Mouse (Mus musculus): ENCODE data around the gene Mn1. TPM values are rescaled to one million over a fixed set of nuclear protein-coding genes. Genes with fewer than 3 reads are reported as not detected.
A peak's percentile ranks its signal among the peaks of the same experiment; 100 is the strongest.

Mn1 gene
- polyA plus RNA-seq, 1 experiment from 2014 or later: 1.7 TPM

- Histone ChIP-seq H3K4me2 (ENCODE audit: low read depth, low read length) (no peak overlapping the region), H3K36me3 (ENCODE audit: control insufficient read depth, insufficient read depth) (no peaks in the 10 kb centered on the region), H3K27ac (ENCODE audit: low read length) (no peak overlapping the region), H3K9ac (ENCODE audit: low read depth, low read length) (no peak overlapping the region), H3K9me3 (replicated peaks; ENCODE audit: control insufficient read depth, low read length) (no peaks in the 10 kb centered on the region), H3K4me3 (ENCODE audit: low read depth, low read length) (no peak overlapping the region), H3K27me3 (ENCODE audit: control insufficient read depth, insufficient read depth, low read depth, low read length) (no peaks in the 10 kb centered on the region), H3K4me1 (ENCODE audit: control insufficient read depth, low read depth, low read length) (no peaks in the 10 kb centered on the region)
- no peak for ATAC-seq (ENCODE audit: low read depth)
- 23% methylated on average over 8 of the region's 8 CpGs for WGBS (ENCODE audit: insufficient replicate concordance)
Measured at GRCm38 (mm10) chr5:111449700-111450099, 32.5 kb downstream of the Mn1 start.

- H3K9ac ChIP-seq (ENCODE audit: low read depth, low read length): no peak overlapping the region
Measured at GRCm38 (mm10) chr5:111454240-111454639, 37.1 kb downstream of the Mn1 start.

DNA sequence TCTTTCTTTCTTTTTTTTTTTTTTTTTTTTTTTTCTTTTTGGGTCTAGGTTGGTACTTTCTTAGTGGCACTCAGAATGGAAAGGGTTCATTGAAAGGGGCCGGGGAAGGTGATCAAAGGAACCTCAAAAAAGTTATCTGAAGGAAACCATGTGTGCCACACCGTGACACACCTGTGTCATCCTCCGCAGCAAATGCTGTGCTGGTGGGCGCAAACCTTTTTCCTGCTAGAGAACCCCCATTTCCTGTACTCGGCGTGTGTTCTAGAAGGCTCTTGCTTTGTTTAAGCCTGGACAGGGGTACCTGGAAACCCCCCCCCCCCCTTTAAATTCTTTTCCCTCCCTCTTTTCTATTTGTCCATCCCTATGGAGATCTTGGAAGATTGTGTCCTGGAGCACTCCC lies 37.7 kb downstream of the Mn1 start:
- Histone ChIP-seq H3K4me3 (ENCODE audit: low read depth, low read length) (no peak overlapping the region), H3K36me3 (ENCODE audit: control insufficient read depth, insufficient read depth) (no peaks in the 10 kb centered on the region), H3K27ac (ENCODE audit: low read length) (no peak overlapping the region), H3K4me2 (ENCODE audit: low read depth, low read length) (no peak overlapping the region), H3K27me3 (ENCODE audit: control insufficient read depth, insufficient read depth, low read depth, low read length) (no peaks in the 10 kb centered on the region), H3K9ac (ENCODE audit: low read depth, low read length) (no peak overlapping the region), H3K4me1 (ENCODE audit: control insufficient read depth, low read depth, low read length) (no peaks in the 10 kb centered on the region), H3K9me3 (replicated peaks; ENCODE audit: control insufficient read depth, low read length) (no peaks in the 10 kb centered on the region)
- ATAC-seq (ENCODE audit: low read depth): no peak
- WGBS (ENCODE audit: insufficient replicate concordance): 60% methylated on average over 6 of the region's 6 CpGs

More at GRCm38 (mm10) chr5:111454240-111454639, 37.1 kb downstream of the Mn1 start:
- Histone ChIP-seq H3K4me2 (ENCODE audit: low read depth, low read length) (no peak overlapping the region), H3K27me3 (ENCODE audit: control insufficient read depth, insufficient read depth, low read depth, low read length) (no peaks in the 10 kb centered on the region), H3K4me1 (ENCODE audit: control insufficient read depth, low read depth, low read length) (no peaks in the 10 kb centered on the region), H3K9me3 (replicated peaks; ENCODE audit: control insufficient read depth, low read length) (no peaks in the 10 kb centered on the region), H3K36me3 (ENCODE audit: control insufficient read depth, insufficient read depth) (no peaks in the 10 kb centered on the region), H3K27ac (ENCODE audit: low read length) (no peak overlapping the region), H3K4me3 (ENCODE audit: low read depth, low read length) (no peak overlapping the region)
- ATAC-seq (ENCODE audit: low read depth): peak; percentile 45; the same call in 1 of the 2 replicates
- 59% methylated on average over 5 of the region's 5 CpGs for WGBS (ENCODE audit: insufficient replicate concordance)

- WGBS (ENCODE audit: insufficient replicate concordance): 76% methylated on average over 6 of the region's 6 CpGs
- H3K4me1 ChIP-seq (ENCODE audit: control insufficient read depth, low read depth, low read length): no peaks in the 10 kb centered on the region; the same call in 1 of the 2 replicates
- ATAC-seq (ENCODE audit: low read depth): no peak
- H3K4me2 ChIP-seq (ENCODE audit: low read depth, low read length): no peak overlapping the region
- no peaks in the 10 kb centered on the region for H3K27me3 ChIP-seq (ENCODE audit: control insufficient read depth, insufficient read depth, low read depth, low read length)
- H3K27ac ChIP-seq (ENCODE audit: low read length): no peak overlapping the region
- no peaks in the 10 kb centered on the region for H3K36me3 ChIP-seq (ENCODE audit: control insufficient read depth, insufficient read depth)
- H3K4me3 ChIP-seq (ENCODE audit: low read depth, low read length): no peak overlapping the region
- no peaks in the 10 kb centered on the region for H3K9me3 ChIP-seq (replicated peaks; ENCODE audit: control insufficient read depth, low read length)
- H3K9ac ChIP-seq (ENCODE audit: low read depth, low read length): no peak overlapping the region
Measured at GRCm38 (mm10) chr5:111458675-111459074, 41.5 kb downstream of the Mn1 start.

- Histone ChIP-seq H3K27ac (ENCODE audit: low read length) (peak overlapping the region; percentile 49), H3K36me3 (ENCODE audit: control insufficient read depth, insufficient read depth) (no peaks in the 10 kb centered on the region), H3K4me2 (ENCODE audit: low read depth, low read length) (no peak overlapping the region), H3K27me3 (ENCODE audit: control insufficient read depth, insufficient read depth, low read depth, low read length) (no peaks in the 10 kb centered on the region), H3K4me3 (ENCODE audit: low read depth, low read length) (no peak overlapping the region), H3K9ac (ENCODE audit: low read depth, low read length) (no peak overlapping the region), H3K4me1 (ENCODE audit: control insufficient read depth, low read depth, low read length) (peaks cover 7% of the 10 kb centered on the region), H3K9me3 (replicated peaks; ENCODE audit: control insufficient read depth, low read length) (no peaks in the 10 kb centered on the region)
- WGBS (ENCODE audit: insufficient replicate concordance): 48% methylated on average over 11 of the region's 11 CpGs
- peak; percentile 54 for ATAC-seq (ENCODE audit: low read depth)
Measured at GRCm38 (mm10) chr5:111465811-111466299, 48.7 kb downstream of the Mn1 start.

DNA sequence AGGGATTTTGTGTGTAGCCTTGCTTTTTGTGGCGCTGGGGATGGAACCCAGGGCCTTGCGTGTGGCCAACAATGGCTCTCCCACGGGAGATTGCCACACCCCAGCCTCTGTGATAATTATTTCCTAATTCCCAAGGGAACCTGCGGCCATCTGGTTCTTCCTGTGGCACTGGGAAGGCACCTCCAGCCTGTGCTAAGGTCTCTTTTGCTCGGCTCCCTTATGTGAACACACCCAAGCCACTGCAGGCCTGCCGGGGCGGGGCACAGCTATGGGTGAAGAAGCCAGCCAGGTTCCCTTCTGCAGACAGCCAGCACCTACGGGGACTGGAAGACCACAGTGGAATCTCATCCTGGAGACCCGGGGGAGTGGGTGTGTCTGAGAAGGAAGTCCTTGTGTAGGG lies 49.3 kb downstream of the Mn1 start:
- no peak overlapping the region for H3K4me2 ChIP-seq (ENCODE audit: low read depth, low read length)
- H3K4me1 ChIP-seq (ENCODE audit: control insufficient read depth, low read depth, low read length): peaks cover 7% of the 10 kb centered on the region
- no peak overlapping the region for H3K9ac ChIP-seq (ENCODE audit: low read depth, low read length)
- H3K27ac ChIP-seq (ENCODE audit: low read length): 0 out of 2 replicates have a peak overlapping the region, but pooled peaks have one; percentile 49
- H3K36me3 ChIP-seq (ENCODE audit: control insufficient read depth, insufficient read depth): no peaks in the 10 kb centered on the region
- WGBS (ENCODE audit: insufficient replicate concordance): 51% methylated on average over 9 of the region's 9 CpGs
- H3K4me3 ChIP-seq (ENCODE audit: low read depth, low read length): no peak overlapping the region
- no peak for ATAC-seq (ENCODE audit: low read depth)
- no peaks in the 10 kb centered on the region for H3K27me3 ChIP-seq (ENCODE audit: control insufficient read depth, insufficient read depth, low read depth, low read length)
- no peaks in the 10 kb centered on the region for H3K9me3 ChIP-seq (replicated peaks; ENCODE audit: control insufficient read depth, low read length)

- H3K27me3 ChIP-seq (ENCODE audit: control insufficient read depth, insufficient read depth, low read depth, low read length): no peaks in the 10 kb centered on the region
- no peak overlapping the region for H3K27ac ChIP-seq (ENCODE audit: low read length)
- H3K4me2 ChIP-seq (ENCODE audit: low read depth, low read length): no peak overlapping the region
- H3K9ac ChIP-seq (ENCODE audit: low read depth, low read length): no peak overlapping the region
- no peak for ATAC-seq (ENCODE audit: low read depth)
- H3K36me3 ChIP-seq (ENCODE audit: control insufficient read depth, insufficient read depth): no peaks in the 10 kb centered on the region
- H3K4me1 ChIP-seq (ENCODE audit: control insufficient read depth, low read depth, low read length): peaks cover 7% of the 10 kb centered on the region
- no peak overlapping the region for H3K4me3 ChIP-seq (ENCODE audit: low read depth, low read length)
- H3K9me3 ChIP-seq (replicated peaks; ENCODE audit: control insufficient read depth, low read length): no peaks in the 10 kb centered on the region
- 34% methylated on average over 5 of the region's 5 CpGs for WGBS (ENCODE audit: insufficient replicate concordance)
Measured at GRCm38 (mm10) chr5:111467699-111468098, 50.5 kb downstream of the Mn1 start.

GRCm38 (mm10) chr5:111469195-111469882 lies 52.2 kb downstream of the Mn1 start:
- H3K4me1 ChIP-seq (ENCODE audit: control insufficient read depth, low read depth, low read length): peaks cover 7% of the 10 kb centered on the region
- H3K27ac ChIP-seq (ENCODE audit: low read length): peak overlapping the region; percentile 83
- peak; percentile 68 for ATAC-seq (ENCODE audit: low read depth)
- 37% methylated on average over 7 of the region's 7 CpGs for WGBS (ENCODE audit: insufficient replicate concordance)
- no peak overlapping the region for H3K9ac ChIP-seq (ENCODE audit: low read depth, low read length)
- H3K27me3 ChIP-seq (ENCODE audit: control insufficient read depth, insufficient read depth, low read depth, low read length): no peaks in the 10 kb centered on the region
- no peaks in the 10 kb centered on the region for H3K9me3 ChIP-seq (replicated peaks; ENCODE audit: control insufficient read depth, low read length)
- H3K4me3 ChIP-seq (ENCODE audit: low read depth, low read length): no peak overlapping the region
- H3K4me2 ChIP-seq (ENCODE audit: low read depth, low read length): no peak overlapping the region
- no peaks in the 10 kb centered on the region for H3K36me3 ChIP-seq (ENCODE audit: control insufficient read depth, insufficient read depth)

- H3K4me3 ChIP-seq (ENCODE audit: low read depth, low read length): no peak overlapping the region
- H3K4me2 ChIP-seq (ENCODE audit: low read depth, low read length): no peak overlapping the region
- H3K4me1 ChIP-seq (ENCODE audit: control insufficient read depth, low read depth, low read length): peaks cover 7% of the 10 kb centered on the region
- H3K36me3 ChIP-seq (ENCODE audit: control insufficient read depth, insufficient read depth): no peaks in the 10 kb centered on the region
- H3K27me3 ChIP-seq (ENCODE audit: control insufficient read depth, insufficient read depth, low read depth, low read length): no peaks in the 10 kb centered on the region
- peak; percentile 78 for ATAC-seq (ENCODE audit: low read depth)
- peak overlapping the region; percentile 83 for H3K27ac ChIP-seq (ENCODE audit: low read length)
- H3K9ac ChIP-seq (ENCODE audit: low read depth, low read length): no peak overlapping the region
- no peaks in the 10 kb centered on the region for H3K9me3 ChIP-seq (replicated peaks; ENCODE audit: control insufficient read depth, low read length)
- WGBS (ENCODE audit: insufficient replicate concordance): 57% methylated on average over 4 of the region's 4 CpGs
Measured at GRCm38 (mm10) chr5:111470875-111471274, 53.7 kb downstream of the Mn1 start.

Data from liver, embryonic 16.5 days (tissue).